Mouse (Mus musculus) heart, adult 8-10 months (tissue): Measurements from ENCODE around the gene Etv5. TPM values are rescaled to one million over a fixed set of nuclear protein-coding genes. Genes with fewer than 3 reads are reported as not detected.

Source experiments
- DNase-seq: peaks from one replicate; pipeline ENCODE4 v3.0.0; 2022; ENCODE audit warnings: low spot score
- total RNA-seq, 4 experiments: library from RNA; stranded (reverse); gene quantifications; 2 replicates each; pipeline ENCODE4 v1.2.4; 2022

Gene Etv5
- total RNA-seq, 4 experiments from 2014 or later, result 8.8 to 9.8 (median 9.3) TPM

DNA sequence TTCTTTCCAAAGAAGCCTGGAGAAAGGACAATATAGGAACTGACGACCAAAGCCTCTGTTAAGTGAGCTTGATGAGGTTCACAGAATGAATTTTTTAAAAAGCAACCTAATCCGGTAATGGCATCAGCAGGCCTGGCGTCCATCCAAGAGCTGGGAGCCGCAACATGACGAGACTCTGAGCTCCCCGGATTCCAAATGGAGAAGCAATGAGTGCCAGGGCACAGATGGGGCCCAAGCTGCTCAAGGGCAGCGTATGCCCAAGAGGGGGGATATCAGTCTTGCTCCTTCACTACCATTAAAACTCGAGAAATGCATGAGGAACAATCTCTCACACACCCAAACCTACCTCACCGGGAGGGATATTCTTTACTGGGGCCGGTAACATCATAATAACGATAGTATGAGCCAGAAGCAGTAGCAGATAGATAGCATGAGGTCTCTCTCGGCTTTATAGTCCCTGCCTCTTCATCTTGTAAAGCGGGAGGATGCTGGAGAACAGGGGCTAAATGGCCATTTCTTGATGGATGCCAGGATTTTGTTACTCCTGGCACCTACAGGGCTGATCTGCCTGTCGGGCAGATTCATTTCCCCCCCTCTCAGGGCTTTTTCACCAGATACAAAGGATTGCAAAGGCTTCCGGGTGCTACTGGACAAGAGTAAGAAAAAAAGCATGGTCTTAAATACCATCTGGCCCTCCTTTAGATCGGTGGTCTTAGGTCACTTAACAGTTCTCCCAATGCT lies 9.1 kb downstream of the Etv5 start:
- DNase-seq, result no peak

DNA sequence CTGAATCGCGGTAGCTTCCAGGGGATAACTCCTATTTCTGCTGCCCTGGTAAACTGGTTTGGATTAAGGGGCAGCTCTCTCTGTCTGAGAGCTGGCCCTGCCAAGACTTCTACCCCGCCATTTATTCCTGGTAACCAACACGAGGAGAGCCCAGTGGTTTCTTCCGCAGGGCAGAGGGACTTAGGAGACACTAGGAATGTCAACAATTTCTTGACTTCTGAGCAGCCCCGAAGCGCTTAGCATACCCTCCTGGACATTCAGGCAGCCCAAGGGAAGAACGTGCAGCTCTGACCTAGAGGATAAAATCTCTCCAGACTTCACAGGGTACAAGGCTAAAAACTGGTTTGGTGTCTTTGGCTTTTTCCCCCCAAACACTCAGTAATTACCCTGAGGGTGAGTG lies 10.1 kb downstream of the Etv5 start:
- no peak for DNase-seq

DNA sequence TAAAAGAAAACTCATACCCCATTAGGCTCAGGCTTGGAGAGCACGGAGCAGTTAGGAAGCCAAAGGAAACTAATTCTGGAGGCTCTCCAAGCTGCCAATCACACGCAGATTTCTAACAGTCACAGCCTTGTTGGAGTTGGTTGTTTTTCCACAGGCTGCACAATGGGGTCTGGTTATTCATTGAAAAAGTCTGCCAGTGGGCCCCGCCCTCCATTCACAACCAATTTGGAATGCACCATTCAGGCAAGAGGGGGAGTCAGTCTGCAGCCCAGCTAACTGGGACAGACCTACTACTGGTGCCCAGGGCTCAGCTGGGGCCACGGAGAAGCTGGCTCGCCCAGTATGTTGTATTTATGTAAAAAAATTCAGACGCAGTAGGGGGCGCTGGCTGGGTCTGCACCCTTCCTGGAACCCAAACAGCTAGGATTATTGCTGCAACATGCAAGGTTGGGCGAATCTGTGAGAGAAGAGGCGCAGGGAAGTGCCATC lies 10.6 kb downstream of the Etv5 start:
- DNase-seq, result peak; percentile 81

DNA sequence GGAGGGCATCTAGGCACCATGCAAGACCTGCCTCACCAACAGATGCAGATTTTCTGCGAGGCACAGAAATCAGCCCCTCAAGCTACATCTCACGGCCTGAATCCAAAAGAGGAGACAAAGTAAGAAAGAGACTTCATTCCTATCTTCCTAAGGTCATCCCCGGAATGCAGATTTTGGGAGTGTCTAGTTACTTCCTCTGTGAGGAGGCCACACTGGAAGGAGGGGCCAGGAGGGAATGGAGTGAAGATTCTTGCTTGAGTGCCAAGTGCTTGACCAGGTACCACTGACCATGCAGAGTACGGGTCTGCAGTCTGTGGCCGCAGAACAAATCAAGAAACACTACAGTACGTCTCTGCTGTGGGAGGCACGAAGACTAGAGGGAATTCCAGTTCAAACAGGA lies 12.7 kb downstream of the Etv5 start:
- DNase-seq, result no peak

DNA sequence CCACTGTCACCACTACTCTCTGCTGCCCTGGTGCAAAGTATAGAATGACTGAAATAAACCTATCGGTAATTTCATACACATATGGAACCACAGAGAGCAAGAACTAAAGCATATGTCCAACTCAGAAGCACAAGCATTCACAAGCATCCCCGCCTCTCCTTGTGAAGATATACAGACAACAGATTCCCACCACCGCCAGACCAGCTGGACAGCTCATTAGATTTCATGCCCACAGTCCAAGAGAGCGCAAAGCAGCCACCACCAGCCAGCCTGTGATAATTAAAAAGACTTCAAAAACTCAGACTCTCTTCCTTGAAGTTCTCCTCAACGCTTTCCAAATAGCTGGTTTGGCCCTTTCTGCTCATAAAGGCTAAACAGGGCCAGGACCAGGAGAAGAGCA lies 17.3 kb downstream of the Etv5 start:
- no peak for DNase-seq

DNA sequence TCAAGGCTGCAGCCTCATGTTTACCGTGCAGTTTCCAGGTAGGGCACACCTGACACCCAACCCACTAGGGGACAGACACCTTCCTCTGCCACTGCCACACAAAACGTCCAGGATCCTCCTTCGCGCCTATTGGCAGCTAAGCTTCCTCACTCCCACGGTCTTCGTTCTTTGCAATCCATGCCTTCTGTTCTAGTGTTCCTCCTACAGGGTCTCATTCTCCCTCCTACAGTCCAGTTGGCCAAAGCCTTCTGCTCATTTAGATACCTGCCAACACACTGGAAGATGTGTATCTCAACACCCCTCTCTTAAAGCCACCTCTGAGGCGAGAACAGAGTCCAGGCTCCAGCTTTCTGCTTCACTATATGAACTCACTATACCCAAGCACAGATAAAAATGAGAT lies 21.6 kb downstream of the Etv5 start:
- no peak for DNase-seq

DNA sequence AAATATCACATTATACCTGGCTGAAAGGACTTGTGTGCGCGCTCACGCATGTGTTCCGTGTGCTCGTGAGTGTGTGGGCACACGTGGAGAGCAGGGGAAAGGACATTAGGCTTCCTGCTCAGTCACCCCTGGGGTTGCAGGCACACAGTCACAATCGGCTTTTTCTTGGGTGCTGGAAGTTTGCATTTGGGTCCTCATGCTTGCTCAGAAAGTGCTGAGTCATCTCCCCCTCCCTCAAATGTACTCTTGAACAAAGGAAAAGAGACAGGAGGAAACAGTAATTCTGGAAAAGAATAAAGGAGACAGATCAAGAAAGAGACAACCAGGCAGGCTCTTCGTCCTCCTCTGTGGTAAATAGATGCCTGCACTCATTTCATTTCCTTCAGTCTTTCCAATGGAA lies 22.5 kb downstream of the Etv5 start:
- DNase-seq, result no peak

DNA sequence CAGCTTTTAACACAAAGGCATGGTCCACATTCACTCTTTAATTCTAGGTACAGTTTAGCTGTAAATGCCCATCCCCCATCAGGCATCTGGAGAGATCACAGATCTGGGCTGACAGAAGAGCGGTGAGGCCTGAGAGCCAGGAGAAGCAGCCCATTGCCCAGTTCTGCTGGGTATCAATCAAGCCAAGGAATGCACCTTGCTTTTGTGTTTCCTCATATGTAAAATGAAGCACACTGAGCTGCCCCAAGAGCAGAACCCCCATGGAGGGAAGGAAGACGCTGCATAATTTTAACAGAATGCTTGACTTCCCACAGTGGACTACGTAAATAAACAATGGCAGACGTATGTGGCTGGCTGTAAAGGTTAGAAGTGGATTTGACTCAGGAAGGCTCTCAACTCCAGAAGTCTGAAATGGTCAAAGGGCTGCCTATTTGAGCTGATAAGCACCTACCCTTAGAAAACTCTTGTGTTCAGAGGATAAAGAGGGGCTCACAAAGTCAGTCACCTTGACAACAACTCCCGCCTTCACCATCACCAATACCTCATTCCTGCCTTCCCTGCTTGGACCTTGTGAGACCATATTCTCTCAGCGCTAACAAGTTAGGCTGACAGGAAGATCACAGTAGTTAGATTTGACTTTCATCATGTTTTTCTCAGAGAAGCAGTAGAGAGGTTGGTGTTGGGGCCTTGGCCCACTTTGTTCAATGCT lies 23.2 kb downstream of the Etv5 start:
- DNase-seq, result no peak

DNA sequence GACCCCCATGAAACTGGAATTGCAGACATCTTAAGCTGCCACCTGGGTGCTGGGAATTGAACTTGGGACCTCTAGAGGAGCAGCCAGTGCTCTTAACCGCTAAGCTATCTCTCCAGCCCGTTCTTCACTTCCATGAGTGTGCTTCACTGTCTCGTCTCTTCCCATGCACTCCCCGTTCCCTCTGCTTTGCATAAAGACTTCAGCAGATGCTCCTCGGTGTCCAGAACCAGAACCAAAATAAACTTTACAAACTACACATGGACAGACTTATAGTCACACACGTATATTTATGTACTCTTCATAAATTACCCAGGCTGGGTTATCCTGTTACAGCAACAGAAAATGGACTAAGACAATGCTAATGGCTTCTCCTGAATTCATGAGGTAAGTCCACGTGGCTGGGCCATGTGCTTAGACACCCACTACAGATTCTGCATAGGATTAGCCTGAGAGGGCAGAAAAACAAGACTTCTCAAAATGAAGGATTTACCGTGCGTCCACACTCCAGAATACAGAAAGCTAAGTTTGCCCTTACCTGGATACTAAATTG lies 25.2 kb downstream of the Etv5 start:
- no peak for DNase-seq

DNA sequence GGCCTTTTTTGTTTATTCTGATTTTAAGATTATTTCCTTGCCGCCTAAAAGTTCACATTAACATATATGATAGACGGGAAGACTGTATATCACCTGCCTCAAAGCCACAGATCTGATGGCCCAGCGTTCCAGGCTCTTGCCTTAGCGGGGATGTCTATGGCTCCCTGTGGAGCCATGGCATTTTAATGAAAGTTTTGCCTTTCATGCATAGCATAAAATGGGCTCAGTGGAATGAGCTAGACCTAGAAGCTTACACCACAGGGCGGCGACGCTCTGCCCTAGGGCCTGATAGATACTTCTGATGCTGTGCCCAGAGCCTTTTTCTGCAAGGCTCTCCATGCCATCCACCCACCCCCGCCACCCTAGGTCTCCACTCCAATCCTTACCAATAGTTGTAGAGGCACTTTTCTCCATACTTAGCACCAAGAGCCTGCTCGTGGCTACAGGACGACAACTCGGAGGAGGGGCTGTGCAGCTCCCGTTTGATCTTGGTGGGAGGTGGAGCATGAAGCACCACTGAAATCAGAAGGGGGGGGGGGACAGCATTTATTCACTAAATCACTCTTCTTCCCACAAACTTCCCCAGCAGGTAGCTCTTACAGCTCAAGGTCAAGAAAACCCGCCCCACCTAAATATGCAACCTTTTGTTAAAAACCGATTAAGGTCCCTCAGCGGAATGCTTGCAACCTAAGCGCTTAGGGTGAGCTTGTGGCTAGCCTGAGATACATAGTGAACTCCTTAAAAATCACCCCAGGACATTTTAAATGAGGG lies 26.9 kb downstream of the Etv5 start:
- no peak for DNase-seq

DNA sequence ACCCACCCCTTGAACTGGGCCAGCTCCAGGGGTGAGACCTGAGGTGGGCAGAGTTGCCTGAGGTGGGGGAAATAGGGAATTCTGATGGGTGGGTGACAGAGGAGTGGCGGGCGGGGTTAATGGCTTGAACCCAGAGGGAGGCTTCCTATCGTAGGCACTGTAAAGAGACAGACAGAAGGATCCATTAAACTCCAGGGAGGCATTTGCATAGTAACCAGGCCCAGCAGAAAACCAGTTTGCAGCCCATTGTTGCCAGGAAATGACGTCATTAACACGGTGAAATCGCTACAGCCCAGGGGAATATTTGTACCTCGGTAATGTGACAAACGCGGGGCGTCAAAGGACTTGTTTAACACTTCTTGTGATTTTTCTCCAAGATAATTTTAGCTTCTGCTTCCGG lies 27.8 kb downstream of the Etv5 start:
- DNase-seq, result peak; percentile 12

DNA sequence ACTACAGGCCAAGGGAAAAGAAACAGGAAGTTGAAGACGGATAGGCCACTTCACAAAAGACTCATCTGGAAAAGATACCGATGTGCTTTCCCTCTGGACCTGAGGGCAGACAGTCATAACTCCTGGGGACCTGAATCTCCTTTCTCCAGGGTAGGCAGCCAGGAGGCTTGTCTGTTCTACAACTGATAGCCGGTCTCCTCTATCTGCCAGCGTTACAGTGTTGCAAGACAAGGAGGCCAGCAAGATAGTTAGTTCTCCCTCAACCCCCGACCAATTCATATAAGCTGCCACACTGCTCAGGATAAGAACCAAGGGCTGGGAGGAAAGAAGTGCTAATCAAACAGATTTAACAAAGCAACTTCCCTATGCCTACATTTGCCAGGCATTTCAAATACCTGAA lies 29.5 kb downstream of the Etv5 start:
- no peak for DNase-seq

DNA sequence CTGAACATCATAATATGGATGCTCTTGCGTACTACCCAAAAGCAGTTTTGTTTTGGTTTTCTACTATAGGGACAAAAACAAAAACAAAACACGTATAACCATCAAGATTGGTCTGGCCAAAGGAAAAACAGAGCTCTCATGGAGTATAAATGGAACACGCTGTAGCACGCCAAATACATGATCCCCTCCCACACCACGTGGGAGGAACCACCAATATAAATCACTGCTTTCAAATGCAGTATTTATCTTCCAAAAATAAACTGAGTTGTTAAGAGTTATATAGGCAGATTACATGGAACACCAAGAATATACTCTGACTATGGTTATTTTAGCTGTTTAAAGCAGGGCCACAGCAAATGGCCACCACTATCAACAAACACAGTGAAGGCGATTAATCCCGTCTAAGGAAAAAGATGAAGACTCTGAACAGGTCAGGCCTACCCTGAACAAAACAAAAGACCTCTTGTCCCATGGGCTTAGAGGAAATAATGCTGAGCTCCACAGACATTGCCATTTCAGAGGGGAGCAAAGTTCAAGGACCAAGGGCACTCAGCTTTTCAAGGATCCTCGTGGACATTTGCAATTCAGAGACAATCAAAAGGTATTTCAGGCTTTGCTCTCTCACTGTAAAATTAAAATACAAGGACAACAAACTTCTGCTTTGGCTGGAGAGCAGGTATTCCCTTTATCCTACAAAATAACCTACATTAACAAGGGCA lies 30.7 kb downstream of the Etv5 start:
- no peak for DNase-seq

DNA sequence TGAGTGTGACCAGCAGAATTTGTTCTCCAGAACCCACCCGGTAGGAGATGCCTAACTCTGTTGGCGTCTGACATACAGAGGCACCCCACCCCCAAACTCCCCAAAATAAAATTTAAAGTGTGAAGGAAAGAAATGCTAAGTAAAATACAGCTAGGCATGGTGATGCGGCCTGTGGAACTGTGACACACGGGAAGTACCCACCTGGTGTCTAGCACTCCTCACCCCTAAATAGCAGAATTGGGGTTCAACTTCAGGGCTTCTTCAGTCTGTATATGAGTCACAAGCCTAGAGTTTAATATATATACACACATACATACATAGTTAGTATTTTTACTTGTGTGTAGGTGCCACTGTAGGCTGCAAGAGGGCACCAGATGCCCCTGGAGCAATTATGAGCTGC lies 32.8 kb downstream of the Etv5 start:
- DNase-seq, result no peak

DNA sequence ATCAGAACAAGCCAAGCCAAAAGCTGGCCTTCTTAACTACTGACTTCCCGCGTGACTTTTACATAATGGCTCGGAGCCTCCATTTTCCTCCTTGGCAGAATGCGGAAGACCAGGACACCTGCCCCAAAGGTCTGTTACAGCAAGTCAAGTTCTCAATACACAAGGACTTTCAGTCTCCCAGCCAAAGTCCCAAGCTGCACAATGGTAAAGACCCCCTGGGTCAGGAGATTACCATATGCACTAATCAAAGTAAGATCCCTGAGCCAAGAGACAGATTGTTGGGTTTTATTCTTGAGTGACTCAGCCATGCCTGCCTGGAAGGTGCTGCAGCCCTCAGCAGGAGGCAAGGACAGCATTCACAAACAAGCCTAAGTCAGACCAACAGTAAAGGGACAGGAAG lies 33.5 kb downstream of the Etv5 start:
- no peak for DNase-seq

DNA sequence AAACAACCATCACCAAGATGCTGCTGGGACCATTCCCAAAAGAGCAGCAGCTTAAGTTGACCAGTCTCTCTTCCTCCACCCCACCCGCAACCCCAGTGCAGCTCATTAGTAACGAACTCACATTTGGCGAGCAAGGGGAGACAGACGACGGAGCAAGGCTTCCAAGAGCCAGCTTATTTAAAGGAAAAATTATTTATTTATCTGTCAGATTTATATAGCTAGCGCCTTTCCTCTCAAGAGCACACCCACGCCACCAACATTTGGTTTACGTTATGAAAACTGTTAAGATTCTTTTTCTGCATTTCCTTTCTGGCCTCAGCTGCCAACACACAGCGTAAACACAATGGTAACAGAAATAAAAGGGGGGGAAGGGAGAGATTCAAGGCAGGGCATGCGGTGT lies 34.0 kb downstream of the Etv5 start:
- no peak for DNase-seq

DNA sequence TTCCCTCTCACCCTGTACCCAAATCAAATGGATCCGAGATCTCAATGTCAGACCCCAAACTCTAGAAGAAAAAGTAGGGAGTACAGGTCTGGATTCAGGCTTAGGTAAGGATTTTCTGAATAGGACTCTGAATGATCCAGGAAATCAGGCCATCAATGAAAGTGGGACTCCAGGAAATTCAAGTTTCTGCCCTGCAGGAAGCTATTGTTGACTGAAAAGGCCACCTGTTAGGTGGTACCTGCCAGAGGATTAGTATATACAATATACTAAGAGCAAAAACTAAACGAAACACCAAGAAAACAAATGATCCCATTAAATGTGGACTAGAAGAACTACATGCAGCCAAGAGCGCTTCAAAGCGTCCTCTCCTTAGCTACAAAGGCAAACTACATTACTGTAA lies 35.8 kb downstream of the Etv5 start:
- DNase-seq, result no peak

DNA sequence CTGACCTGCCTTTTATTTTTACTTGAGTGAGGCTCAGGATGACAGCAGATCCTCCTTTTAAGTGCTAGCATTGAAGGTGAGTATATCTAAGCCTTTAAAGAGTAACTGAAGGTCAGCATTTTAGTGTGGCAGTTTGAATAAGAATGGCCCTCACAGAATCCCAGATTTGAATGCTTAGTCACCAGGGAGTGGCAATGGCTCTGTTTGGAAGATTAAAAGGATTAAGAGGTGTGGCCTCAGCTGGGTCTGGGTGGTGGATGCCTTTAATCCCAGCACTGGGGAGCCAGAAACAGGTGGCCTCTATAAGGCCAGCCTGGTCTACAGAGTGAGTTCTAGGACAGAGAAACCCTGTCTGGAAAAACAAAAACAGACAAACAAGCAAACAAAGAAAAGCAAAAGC lies 36.9 kb downstream of the Etv5 start:
- no peak for DNase-seq

DNA sequence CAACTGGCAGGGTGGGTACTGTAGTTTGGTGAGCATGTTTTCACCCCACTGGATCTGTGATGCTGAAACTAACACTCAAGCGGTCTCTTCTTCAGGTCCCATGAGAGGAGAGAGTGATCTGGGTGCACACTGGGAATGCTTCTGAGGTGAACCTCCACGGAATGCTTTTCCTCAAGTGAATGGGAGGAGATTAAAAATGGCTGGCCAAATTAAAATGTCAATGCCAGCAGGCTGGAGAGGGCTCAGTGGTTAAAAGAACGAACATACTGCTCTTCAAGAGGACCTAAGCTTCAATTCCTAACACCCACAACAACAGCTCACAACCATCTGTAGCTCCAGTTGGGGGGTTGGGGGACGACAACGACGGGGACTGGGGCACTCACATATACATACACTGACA lies 39.3 kb downstream of the Etv5 start:
- no peak for DNase-seq

DNA sequence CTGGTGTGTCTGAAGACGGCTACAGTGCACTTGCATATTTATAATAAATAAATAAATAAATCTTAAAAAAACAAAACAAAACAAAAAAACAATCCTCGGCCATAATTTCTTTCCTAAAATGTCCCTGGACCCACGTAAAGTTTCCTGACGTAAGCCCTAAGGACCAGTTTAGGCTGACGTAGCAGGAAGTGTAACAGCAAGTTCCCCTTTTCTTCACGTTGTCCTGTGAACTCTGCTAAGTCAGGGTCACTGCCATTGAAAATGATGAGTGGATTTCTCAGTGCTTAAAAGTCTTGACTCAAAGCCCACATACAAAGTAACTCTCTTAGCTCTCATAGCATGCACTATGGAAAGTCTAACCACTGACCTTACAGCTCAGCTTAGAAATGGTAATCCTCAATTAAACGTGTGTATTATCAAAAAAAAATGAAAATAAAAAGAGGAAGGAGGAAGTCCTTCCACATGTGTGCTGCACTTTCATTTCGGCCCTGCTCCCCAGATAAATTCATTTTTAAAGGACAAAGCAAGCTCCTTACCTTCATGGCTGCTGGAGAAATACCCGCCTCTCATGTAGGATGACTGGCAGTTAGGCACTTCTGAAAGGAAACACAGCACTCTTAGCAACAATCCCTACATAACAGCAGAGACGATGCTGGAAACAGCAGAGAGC lies 40.6 kb downstream of the Etv5 start:
- peak; percentile 11 for DNase-seq

DNA sequence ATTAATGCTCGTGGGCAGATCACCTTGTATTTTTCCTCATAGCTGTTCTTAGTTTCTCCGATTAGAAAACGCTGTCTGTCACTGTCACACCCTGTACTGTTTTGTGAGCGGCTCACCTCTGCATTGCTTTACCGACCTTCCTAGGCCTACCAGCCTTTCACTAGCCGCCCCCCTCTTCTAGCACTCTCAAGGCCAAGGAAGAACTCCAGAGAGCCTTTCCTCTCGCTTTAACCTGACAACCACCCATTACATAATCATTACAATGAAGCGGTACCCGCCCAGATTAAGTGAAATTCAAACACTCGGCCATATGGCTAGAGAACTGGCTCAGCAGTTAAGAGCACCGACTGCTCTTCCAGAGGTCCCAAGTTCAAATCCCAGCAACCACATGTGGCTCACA lies 41.2 kb downstream of the Etv5 start:
- DNase-seq, result no peak
